Mouse (Mus musculus): Measurements from ENCODE around the gene Apoa2. TPM values are rescaled to one million over a fixed set of nuclear protein-coding genes. Genes with fewer than 3 reads are reported as not detected.

Gene Apoa2
- total RNA-seq, 2 experiments from 2014 or later: 1.6 to 4.0 TPM

DNA sequence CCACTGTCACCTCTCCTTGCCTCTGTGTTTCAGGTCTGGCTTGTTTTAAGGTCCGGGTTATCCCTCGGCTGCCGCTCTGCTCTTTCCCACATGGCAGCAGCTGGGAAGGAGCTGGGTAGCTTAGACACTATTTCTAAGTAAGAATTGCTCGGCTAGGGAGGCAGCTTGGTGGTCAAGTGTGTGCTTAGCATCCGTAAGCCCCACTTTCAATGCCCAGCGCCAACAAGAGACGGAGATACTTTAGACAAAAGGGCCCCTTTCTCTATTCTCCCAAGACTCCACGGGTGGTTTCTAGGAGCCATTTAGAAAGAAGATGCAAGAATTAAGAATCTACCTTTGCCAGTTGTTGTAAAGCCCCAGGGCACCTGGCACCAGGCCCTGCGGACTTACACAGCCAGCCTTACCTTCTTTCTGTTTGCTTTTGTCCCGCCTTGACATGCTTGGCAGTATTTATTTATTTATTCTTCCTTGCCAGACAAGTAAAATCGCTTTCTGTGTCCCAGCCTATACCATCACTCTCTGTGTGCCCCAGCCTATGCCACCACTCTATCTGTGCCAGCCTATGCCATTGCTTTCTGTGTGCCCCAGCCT, 50.4 kb downstream of the Apoa2 start:
- intact Hi-C loops (cut with DNase I): no loop called here
- no peak for DNase-seq

Other genes starting within 250 kb of the Apoa2 start
- 1 to 10 TPM; 5.2 to 6.0 TPM for gene Fcgr2b, start 248.5 kb upstream of the Apoa2 start, total RNA-seq (2021)
- under 1 TPM; 0.22 to 0.29 TPM for gene Fcgr4, start 206.1 kb upstream of the Apoa2 start, total RNA-seq (2021)
- gene Fcgr3, start 160.1 kb upstream of the Apoa2 start, total RNA-seq (2021): 10 to 100 TPM; 11.8 to 11.9 TPM
- gene Cfap126, start 111.1 kb upstream of the Apoa2 start, total RNA-seq (2021): 1 to 10 TPM in 1 of 2 experiments, under 1 TPM in 1; 1.00 to 2.1 TPM
- 1,000 to 10,000 TPM; 1,008 to 1,038 TPM for gene Sdhc, start 74.5 kb upstream of the Apoa2 start, total RNA-seq (2021)
- gene Mpz, start 74.3 kb upstream of the Apoa2 start, total RNA-seq (2021): 10 to 100 TPM in 1 of 2 experiments, not detected in 1; 18.9 TPM
- 100 to 1,000 TPM; 180 to 188 TPM for gene Pcp4l1, start 28.8 kb upstream of the Apoa2 start, total RNA-seq (2021)
- gene Nr1i3, start 11.1 kb upstream of the Apoa2 start, total RNA-seq (2021): under 1 TPM in 1 of 2 experiments, not detected in 1; 0.14 TPM
- 10 to 100 TPM; 86.2 to 92.8 TPM for gene Tomm40l, start 2.5 kb upstream of the Apoa2 start, total RNA-seq (2021)
- gene Fcer1g, start 9.3 kb downstream of the Apoa2 start, total RNA-seq (2021): 10 to 100 TPM; 10.2 to 11.6 TPM
- gene Adamts4, start 25.4 kb downstream of the Apoa2 start, total RNA-seq (2021): 1 to 10 TPM; 2.9 to 3.6 TPM
- gene Ndufs2, start 26.3 kb downstream of the Apoa2 start, total RNA-seq (2021): 1,000 to 10,000 TPM; 1,236 to 1,272 TPM
- 10 to 100 TPM; 19.5 to 25.7 TPM for gene B4galt3, start 45.3 kb downstream of the Apoa2 start, total RNA-seq (2021)
- gene Ppox, start 56.1 kb downstream of the Apoa2 start, total RNA-seq (2021): 10 to 100 TPM; 16.4 to 21.3 TPM
- 10 to 100 TPM; 20.0 to 22.4 TPM for gene Usp21, start 62.9 kb downstream of the Apoa2 start, total RNA-seq (2021)
- gene Ufc1, start 70.0 kb downstream of the Apoa2 start, total RNA-seq (2021): 10 to 100 TPM; 82.9 to 88.2 TPM
- gene Dedd, start 104.1 kb downstream of the Apoa2 start, total RNA-seq (2021): 10 to 100 TPM; 24.4 to 25.9 TPM
- 10 to 100 TPM; 20.0 to 24.6 TPM for gene Nit1, start 120.6 kb downstream of the Apoa2 start, total RNA-seq (2021)
- gene Pfdn2, start 120.6 kb downstream of the Apoa2 start, total RNA-seq (2021): 10 to 100 TPM; 63.7 to 74.3 TPM
- under 1 TPM in 1 of 2 experiments, not detected in 1; 0.17 TPM for gene Klhdc9, start 135.7 kb downstream of the Apoa2 start, total RNA-seq (2021)
- under 1 TPM; 0.14 to 0.15 TPM for gene Nectin4, start 145.0 kb downstream of the Apoa2 start, total RNA-seq (2021)
- 1 to 10 TPM; 2.3 to 4.5 TPM for gene Arhgap30, start 163.9 kb downstream of the Apoa2 start, total RNA-seq (2021)
- 10 to 100 TPM; 42.3 to 46.1 TPM for gene Usf1, start 186.3 kb downstream of the Apoa2 start, total RNA-seq (2021)
- 1 to 10 TPM; 2.2 to 2.5 TPM for gene Tstd1, start 193.8 kb downstream of the Apoa2 start, total RNA-seq (2021)
- 10 to 100 TPM; 46.3 to 48.9 TPM for gene F11r, start 212.5 kb downstream of the Apoa2 start, total RNA-seq (2021)

All from heart, postnatal 14 days (tissue).